Mouse (Mus musculus) forebrain, embryonic 10.5 days (tissue): ENCODE data around the gene Ampd3. TPM values are rescaled to one million over a fixed set of nuclear protein-coding genes. Genes with fewer than 3 reads are reported as not detected.

Experiments used
- DNase-seq: peaks from one replicate; pipeline ENCODE4 v3.0.0-alpha.2; 2017; ENCODE audit warnings: low spot score; ENCODE audit errors: extremely low spot score
- H3K27ac ChIP-seq: fragments of 300-500 bp; sonication (generic); 2 replicates; pipeline ENCODE4 v1.5.1; 2016; ENCODE audit warnings: mild to moderate bottlenecking
- H3K27me3 ChIP-seq: fragments of 300-500 bp; sonication (generic); 2 replicates; pipeline ENCODE4 v1.6.1; 2016; ENCODE audit warnings: mild to moderate bottlenecking; ENCODE audit not compliant: poor library complexity, severe bottlenecking
- H3K36me3 ChIP-seq: fragments of 300-500 bp; sonication (generic); replicated peaks from 2 replicates; pipeline ENCODE4 v1.6.1; 2016; ENCODE audit warnings: mild to moderate bottlenecking, moderate library complexity
- H3K4me1 ChIP-seq: fragments of 300-500 bp; sonication (generic); 2 replicates; pipeline ENCODE4 v1.6.1; 2016
- H3K4me3 ChIP-seq: fragments of 300-500 bp; sonication (generic); 2 replicates; pipeline ENCODE4 v1.5.1; 2016; ENCODE audit warnings: mild to moderate bottlenecking, moderate library complexity
- H3K9me3 ChIP-seq: fragments of 300-500 bp; sonication (generic); 2 replicates; pipeline ENCODE4 v1.6.1; 2016; ENCODE audit warnings: mild to moderate bottlenecking, moderate library complexity
- WGBS: fragments of 180-500 bp; shearing (Covaris S2); methylation state at CpG from one replicate; pipeline ENCODE4 v1.1.7; 2016; 5-methylcytosine and 5-hydroxymethylcytosine counted together
- polyA plus RNA-seq: library from polyadenylated mRNA; unstranded; fragments of >200 nt; fragmentation: Nextera tagmentation; extraction: Ambion mirVana; gene quantifications from 2 replicates; pipeline ENCODE4 v1.2.1, GENCODE M21; 2016

Gene Ampd3
- polyA plus RNA-seq, 1 experiment from 2014 or later = 1.5 TPM

- Histone ChIP-seq H3K4me1 (no peaks in the 10 kb centered on the region), H3K9me3 (no peaks in the 10 kb centered on the region), H3K27ac (no peak overlapping the region), H3K36me3 (no peaks in the 10 kb centered on the region), H3K4me3 (no peak overlapping the region), H3K27me3 (no peaks in the 10 kb centered on the region)
- DNase-seq = no peak
- 90% methylated on average over 5 of the region's 5 CpGs for WGBS
These were observed 24.2 kb downstream of the Ampd3 start for GRCm38 (mm10) chr7:110792201-110792600.

GRCm38 (mm10) chr7:110792834-110793233, 24.8 kb downstream of the Ampd3 start:
- DNase-seq = no peak
- no peaks in the 10 kb centered on the region for H3K9me3 ChIP-seq
- H3K4me1 ChIP-seq = peaks cover 1% of the 10 kb centered on the region; the same call in 1 of the 2 replicates
- WGBS = 91% methylated on average over 2 of the region's 2 CpGs
- H3K4me3 ChIP-seq = no peak overlapping the region
- no peaks in the 10 kb centered on the region for H3K27me3 ChIP-seq
- H3K36me3 ChIP-seq = no peaks in the 10 kb centered on the region
- no peak overlapping the region for H3K27ac ChIP-seq

GRCm38 (mm10) chr7:110794722-110795121, 26.7 kb downstream of the Ampd3 start:
- no peak for DNase-seq
- H3K27me3 ChIP-seq = no peaks in the 10 kb centered on the region
- H3K9me3 ChIP-seq = no peaks in the 10 kb centered on the region
- H3K27ac ChIP-seq = no peak overlapping the region
- no peak overlapping the region for H3K4me3 ChIP-seq
- H3K4me1 ChIP-seq = peaks cover 13% of the 10 kb centered on the region
- no peaks in the 10 kb centered on the region for H3K36me3 ChIP-seq
- 81% methylated on average over 4 of the region's 4 CpGs for WGBS

- H3K27me3 ChIP-seq = no peaks in the 10 kb centered on the region
- H3K4me1 ChIP-seq = peaks cover 13% of the 10 kb centered on the region
- H3K36me3 ChIP-seq = no peaks in the 10 kb centered on the region
- no peaks in the 10 kb centered on the region for H3K9me3 ChIP-seq
- DNase-seq = no peak
- no peak overlapping the region for H3K4me3 ChIP-seq
- H3K27ac ChIP-seq = no peak overlapping the region
- WGBS = 78% methylated on average over 12 of the region's 12 CpGs
These were observed 28.5 kb downstream of the Ampd3 start for GRCm38 (mm10) chr7:110796367-110797051.

- no peaks in the 10 kb centered on the region for H3K9me3 ChIP-seq
- no peak for DNase-seq
- no peaks in the 10 kb centered on the region for H3K36me3 ChIP-seq
- H3K4me3 ChIP-seq = no peak overlapping the region
- 90% methylated on average over 11 of the region's 11 CpGs for WGBS
- H3K27me3 ChIP-seq = no peaks in the 10 kb centered on the region
- H3K4me1 ChIP-seq = peaks cover 13% of the 10 kb centered on the region
- 0 out of 2 replicates have a peak overlapping the region, but pooled peaks have one; percentile 22 for H3K27ac ChIP-seq
These were observed 29.9 kb downstream of the Ampd3 start for GRCm38 (mm10) chr7:110797722-110798409.

- 5% methylated on average over 4 of the region's 4 CpGs for WGBS
- Histone ChIP-seq H3K27ac (no peak overlapping the region), H3K4me3 (no peak overlapping the region), H3K36me3 (no peaks in the 10 kb centered on the region), H3K9me3 (no peaks in the 10 kb centered on the region), H3K27me3 (no peaks in the 10 kb centered on the region), H3K4me1 (peaks cover 13% of the 10 kb centered on the region)
- DNase-seq = peak; percentile 77
These were observed 33.0 kb downstream of the Ampd3 start for GRCm38 (mm10) chr7:110801028-110801427.

- no peak overlapping the region for H3K27ac ChIP-seq
- no peaks in the 10 kb centered on the region for H3K36me3 ChIP-seq
- H3K4me3 ChIP-seq = no peak overlapping the region
- H3K27me3 ChIP-seq = no peaks in the 10 kb centered on the region
- 95% methylated on average over 10 of the region's 10 CpGs for WGBS
- no peaks in the 10 kb centered on the region for H3K9me3 ChIP-seq
- no peak for DNase-seq
- H3K4me1 ChIP-seq = peaks cover 8% of the 10 kb centered on the region
These were observed 35.1 kb downstream of the Ampd3 start for GRCm38 (mm10) chr7:110803131-110803530.

- WGBS = 83% methylated on average over 3 of the region's 3 CpGs
- no peak for DNase-seq
- Histone ChIP-seq H3K27me3 (no peaks in the 10 kb centered on the region), H3K27ac (no peak overlapping the region), H3K4me1 (peaks cover under 1% of the 10 kb centered on the region; the same call in 1 of the 2 replicates), H3K36me3 (no peaks in the 10 kb centered on the region), H3K4me3 (no peak overlapping the region), H3K9me3 (no peaks in the 10 kb centered on the region)
These were observed 36.3 kb downstream of the Ampd3 start for GRCm38 (mm10) chr7:110804266-110804665.

- H3K4me1 ChIP-seq = peaks cover 5% of the 10 kb centered on the region; the same call in 1 of the 2 replicates
- DNase-seq = no peak
- no peak overlapping the region for H3K27ac ChIP-seq
- no peak overlapping the region for H3K4me3 ChIP-seq
- no peaks in the 10 kb centered on the region for H3K27me3 ChIP-seq
- WGBS = 93% methylated on average over 13 of the region's 13 CpGs
- peaks cover 3% of the 10 kb centered on the region for H3K36me3 ChIP-seq
- H3K9me3 ChIP-seq = no peaks in the 10 kb centered on the region
These were observed 39.5 kb downstream of the Ampd3 start for GRCm38 (mm10) chr7:110807460-110808030.

- Histone ChIP-seq H3K9me3 (no peaks in the 10 kb centered on the region), H3K4me1 (peaks cover 5% of the 10 kb centered on the region; the same call in 1 of the 2 replicates), H3K27me3 (no peaks in the 10 kb centered on the region), H3K36me3 (peaks cover 10% of the 10 kb centered on the region), H3K4me3 (no peak overlapping the region), H3K27ac (no peak overlapping the region)
- 61% methylated on average over 3 of the region's 3 CpGs for WGBS
- DNase-seq = no peak
These were observed 41.0 kb downstream of the Ampd3 start for GRCm38 (mm10) chr7:110808962-110809361.

GRCm38 (mm10) chr7:110809585-110810557, 41.9 kb downstream of the Ampd3 start:
- H3K4me1 ChIP-seq = peaks cover 5% of the 10 kb centered on the region; the same call in 1 of the 2 replicates
- no peaks in the 10 kb centered on the region for H3K9me3 ChIP-seq
- no peaks in the 10 kb centered on the region for H3K27me3 ChIP-seq
- WGBS = 88% methylated on average over 18 of the region's 18 CpGs
- H3K27ac ChIP-seq = no peak overlapping the region
- DNase-seq = no peak
- no peak overlapping the region for H3K4me3 ChIP-seq
- H3K36me3 ChIP-seq = peaks cover 12% of the 10 kb centered on the region

- H3K27me3 ChIP-seq = no peaks in the 10 kb centered on the region
- H3K9me3 ChIP-seq = no peaks in the 10 kb centered on the region
- no peak overlapping the region for H3K27ac ChIP-seq
- H3K4me1 ChIP-seq = peaks cover 5% of the 10 kb centered on the region; the same call in 1 of the 2 replicates
- no peak for DNase-seq
- no peak overlapping the region for H3K4me3 ChIP-seq
- H3K36me3 ChIP-seq = peaks cover 12% of the 10 kb centered on the region
- WGBS = 88% methylated on average over 8 of the region's 8 CpGs
These were observed 43.0 kb downstream of the Ampd3 start for GRCm38 (mm10) chr7:110810995-110811394.
